Mouse (Mus musculus): ENCODE data around the gene Vstm2l. TPM values are rescaled to one million over a fixed set of nuclear protein-coding genes. Genes with fewer than 3 reads are reported as not detected.

Gene Vstm2l
- total RNA-seq (2021), result 100 to 1,000 TPM; 126 to 132 TPM
- long read RNA-seq, transcript Vstm2l-201 (4 exons, 1,363 nt), result major isoform, 105 of 114 reads
- long read RNA-seq, partial matches to known transcripts, result 7 of 114 reads
- long read RNA-seq, other reads (novel, unspliced or antisense), result 2 of 114 reads

DNA sequence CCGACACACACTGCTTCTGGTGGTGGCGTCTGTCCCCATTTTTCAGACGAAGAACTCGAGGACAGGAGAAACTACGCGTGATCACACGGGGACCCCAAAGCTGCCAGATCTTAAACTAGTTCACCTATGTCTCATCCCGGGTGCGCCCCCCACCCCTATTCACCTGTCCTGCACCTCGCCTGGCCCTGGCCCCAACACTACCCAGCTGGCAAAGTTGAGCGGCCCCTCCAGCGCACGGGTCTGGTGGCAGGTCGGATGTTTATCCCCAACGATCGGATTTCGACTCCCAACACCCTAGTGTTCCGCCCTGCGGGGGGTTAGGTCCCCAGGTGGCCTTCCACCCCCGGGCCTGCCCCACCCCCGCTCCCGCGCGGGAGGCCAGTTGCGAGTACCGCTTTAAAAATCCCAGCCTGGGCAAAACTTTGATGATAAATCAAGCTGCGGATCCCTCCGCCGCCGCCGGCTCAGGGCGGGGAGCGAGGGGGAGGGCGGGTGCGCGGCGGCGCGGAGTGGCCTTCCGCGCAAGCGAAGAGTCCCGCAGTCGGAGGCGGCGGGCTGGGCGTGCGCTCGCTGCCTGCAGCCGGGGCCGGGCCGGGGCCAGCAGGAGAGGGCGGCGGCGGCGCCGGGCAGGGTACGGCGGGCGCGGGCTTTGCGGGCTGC is at the start of gene Vstm2l:
Gene Vstm2l (plus strand): TSS at position 549 of the 660 bp plus-strand sequence.
- peak; percentile 58 to 80 for DNase-seq (ENCODE audit: low spot score in 2 of 2)

DNA sequence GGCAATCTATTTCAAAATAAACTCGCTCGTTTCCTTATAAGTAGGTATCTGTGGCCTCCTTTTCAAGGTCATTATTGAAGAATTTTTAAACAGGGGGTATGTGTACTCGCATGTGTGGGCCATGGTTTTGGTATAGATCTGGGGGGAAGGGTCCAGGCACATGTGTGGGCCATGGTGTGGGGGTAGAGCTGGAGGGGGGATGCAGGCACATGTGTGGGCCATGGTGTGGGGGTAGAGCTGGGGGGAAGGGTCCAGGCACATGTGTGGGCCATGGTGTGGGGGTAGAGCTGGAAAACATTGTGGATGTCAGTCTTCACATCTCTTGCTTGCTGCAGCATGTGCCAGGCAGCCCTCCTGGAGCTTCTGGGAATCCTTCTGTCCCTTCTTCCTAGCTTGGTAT is 47.3 kb upstream of the Vstm2l start:
- DNase-seq (ENCODE audit: low spot score in 2 of 2), result no peak

DNA sequence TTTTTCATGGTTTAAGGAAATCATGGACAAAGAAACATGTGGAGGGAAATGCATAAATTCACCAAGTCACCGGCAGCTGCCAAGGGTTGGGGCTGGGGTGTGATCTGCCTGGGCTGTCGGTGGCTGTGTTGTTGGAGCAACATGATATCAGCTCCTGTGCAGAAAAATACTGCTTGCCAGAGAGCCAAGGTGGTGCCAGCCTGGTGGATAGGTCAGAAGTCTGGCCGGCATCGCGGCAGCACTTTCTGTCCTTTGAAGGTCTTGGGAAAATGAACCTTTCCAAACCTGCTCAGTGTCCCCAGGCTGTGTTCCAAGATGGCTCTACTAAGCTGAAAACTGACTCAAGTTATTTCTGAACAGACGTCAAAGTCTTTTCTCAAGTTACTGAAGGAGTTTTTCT is 44.2 kb upstream of the Vstm2l start:
- DNase-seq (ENCODE audit: low spot score in 2 of 2), result no peak

DNA sequence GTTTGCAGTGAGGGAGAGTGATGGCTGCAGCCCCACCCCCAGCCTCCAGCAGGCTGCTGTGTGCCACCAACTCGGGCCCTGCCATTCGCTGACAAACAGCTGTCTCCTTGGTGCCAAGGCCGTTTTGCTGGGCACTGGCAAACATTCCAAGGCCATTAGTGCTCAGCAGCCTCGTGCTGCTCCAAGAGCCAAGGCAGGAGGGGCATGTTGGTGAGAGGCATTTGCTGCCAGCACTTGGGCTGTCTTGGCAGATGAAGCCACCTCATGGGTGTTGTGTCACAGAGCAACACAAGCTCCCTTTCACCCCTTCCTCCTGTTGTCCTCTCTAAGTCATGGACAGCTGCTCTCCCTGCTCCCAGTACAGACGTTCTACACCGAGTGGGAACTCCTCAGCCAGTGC is 41.2 kb upstream of the Vstm2l start:
- peak; percentile 28 to 60 for DNase-seq (ENCODE audit: low spot score in 2 of 2)

DNA sequence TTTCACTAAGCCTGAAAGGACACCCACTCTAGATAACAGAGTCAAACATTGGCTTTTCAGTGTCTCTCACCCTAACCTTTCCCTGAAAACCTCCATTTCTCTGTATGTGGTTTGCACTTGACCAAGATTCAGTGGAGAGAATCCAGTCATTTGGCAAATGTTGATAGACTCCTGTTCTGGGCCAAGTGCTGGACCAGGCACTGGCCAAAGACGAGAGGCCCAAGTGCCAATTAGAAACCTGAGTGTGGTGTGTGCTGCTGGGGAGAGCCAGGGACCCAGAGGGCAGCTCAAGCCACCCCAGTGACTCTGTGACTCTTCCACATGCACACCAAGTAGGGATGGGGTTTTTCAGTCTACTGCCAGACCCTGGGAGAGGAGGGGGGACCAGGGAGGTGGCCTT is 40.8 kb upstream of the Vstm2l start:
- no peak for DNase-seq (ENCODE audit: low spot score in 2 of 2)

DNA sequence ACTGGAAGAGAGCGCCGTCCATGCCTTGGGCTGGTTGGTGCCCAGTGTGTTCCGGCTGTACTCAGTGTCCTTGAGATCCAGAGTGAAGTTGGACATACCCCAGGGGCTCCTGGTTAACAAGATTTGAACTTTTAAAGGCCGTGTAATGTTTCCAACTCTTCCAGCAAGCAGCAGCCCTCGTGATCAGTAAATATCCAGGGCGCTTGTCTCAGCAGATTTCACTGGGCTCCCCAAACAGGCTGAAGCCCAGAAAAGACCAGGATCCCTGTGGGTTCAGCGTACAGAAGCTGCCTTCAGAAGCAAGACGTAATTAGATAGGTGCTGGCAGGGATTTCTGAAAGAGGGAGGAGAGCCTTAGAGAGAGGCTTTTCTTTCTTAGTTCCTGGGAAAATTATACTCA is 39.3 kb upstream of the Vstm2l start:
- DNase-seq (ENCODE audit: low spot score in 2 of 2), result peak in 1 of 2 experiments; percentile 24

DNA sequence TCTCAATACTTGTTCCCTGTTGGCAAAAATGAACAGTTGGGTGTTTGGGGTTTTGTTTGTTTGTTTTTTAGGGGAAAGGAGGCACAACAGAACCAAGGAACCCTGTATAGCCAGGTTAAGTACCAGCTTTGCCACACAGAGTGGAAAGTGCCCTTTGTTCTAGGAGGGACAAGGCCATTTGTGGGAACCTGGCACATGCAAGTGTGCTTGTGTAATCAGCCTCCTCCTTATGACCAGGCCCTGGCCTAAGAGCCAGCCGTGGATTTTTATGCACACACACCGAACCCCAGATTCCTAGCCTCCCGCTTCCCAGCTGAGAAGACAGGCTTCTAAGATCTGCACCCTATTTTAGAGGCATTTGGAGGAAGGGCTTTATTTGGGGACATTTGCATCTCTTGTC is 37.1 kb upstream of the Vstm2l start:
- DNase-seq (ENCODE audit: low spot score in 2 of 2), result no peak

DNA sequence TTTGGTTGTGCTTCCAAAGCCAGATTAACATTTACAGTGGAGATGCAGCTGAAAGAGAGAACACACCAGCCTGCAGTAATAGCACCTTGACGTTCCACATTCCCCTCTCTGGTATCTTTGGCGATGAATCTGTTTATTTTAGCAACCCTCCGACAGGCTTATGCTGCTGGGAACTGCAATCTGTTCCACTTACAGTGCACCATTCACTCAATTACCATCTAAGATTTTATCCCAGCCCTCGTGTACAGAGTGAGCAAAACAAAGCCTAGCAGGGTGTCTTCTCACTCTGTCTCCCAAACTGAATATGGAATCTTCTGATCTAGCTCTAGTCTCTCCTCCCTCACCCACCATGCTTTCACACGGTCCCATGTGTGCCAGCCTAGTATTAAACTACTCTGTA is 36.5 kb upstream of the Vstm2l start:
- DNase-seq (ENCODE audit: low spot score in 2 of 2), result peak; percentile 24 to 75

DNA sequence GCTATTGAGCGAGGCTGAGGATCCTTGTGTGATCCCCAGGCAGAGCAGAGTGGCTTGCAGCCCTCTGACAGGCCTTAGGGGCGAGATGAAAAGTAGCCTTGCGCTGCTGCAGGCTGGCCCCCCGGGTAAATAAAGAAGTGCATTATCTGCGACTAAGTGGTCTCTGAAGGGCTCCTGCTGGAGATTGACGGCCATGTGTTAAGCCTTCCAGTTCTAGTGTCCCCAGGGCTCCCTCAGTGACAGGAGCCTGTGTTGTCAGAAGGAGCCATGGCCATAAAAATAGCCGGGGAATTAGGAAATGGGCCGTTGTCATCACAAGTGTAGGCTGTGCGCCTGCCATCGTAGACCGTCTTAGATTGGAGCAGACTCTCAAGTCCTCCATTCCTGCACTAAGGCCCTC is 32.5 kb upstream of the Vstm2l start:
- no peak for DNase-seq (ENCODE audit: low spot score in 2 of 2)

DNA sequence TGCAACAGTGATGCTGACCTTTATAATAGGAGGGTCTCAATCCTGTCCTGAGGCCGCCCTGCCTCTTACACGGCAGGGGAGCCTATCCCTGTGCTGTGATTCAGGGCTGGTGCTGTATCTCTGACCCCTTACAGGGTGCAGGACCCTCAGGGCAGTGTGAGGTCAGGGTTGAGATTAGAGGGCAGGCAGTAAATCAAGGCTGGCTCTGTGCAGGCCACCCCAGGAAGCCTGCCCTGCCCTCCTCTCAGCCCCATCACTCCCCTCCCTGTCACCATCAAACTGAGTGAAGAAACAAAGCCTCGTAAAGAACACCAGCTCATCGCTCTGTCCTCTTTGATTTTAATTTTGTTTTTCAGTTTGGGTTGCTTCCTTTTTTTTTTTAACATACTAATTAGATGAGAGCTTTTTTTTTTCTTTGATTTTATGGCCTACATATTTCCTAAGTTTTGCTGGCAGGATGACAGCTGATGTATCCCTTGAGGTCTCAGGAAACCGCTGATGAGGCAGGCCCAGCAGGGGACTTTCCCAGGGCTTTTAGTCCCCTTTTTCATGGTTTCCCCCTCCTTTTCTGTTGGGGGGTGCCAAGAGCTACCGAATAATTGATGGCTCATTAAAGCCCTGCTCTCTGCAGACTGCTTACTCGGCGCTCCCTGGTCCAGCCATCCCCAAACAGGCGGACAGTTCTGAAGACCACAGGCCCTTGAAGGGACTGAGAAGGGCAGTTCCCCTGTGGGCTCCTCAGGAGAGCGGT is 27.0 kb upstream of the Vstm2l start:
- no peak for DNase-seq (ENCODE audit: low spot score in 2 of 2)

DNA sequence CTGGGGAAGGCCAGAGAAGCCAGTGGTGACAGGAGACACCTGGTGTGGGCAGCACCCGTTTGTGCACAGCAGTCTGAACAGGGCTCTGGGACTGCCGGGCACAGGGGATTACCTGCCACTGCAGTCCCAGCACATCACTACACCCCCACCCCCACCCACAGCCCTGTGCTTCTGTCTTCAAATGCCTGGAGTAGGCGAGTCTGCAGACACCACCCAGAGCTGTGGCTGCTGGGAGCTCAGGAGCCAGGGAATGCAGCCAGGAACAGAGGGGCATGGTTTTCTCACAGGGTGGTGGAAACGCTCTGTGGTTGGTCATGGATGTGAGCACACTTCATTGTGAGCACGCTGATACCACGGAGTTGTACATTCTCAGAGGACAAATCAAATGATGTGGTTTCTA is 23.3 kb upstream of the Vstm2l start:
- no peak for DNase-seq (ENCODE audit: low spot score in 2 of 2)

DNA sequence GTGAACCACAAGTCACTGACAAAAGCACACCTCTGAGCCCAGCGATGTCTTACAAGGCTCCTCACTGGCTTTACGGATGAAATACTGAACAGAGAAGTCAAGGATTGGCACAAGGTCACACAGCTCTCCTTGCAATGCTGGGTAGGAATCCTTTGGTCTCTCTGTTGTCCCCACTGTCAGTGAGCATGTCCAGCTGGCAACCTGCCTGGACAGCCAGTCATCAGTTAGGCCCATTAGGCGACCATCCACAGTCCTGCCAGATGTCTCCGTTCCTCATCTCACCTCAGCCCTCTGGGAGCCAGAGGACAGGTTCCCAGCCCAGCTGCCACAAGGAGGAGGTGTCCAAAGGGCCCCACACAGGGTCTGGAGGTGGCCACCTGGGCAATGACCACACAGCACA is 17.3 kb upstream of the Vstm2l start:
- DNase-seq (ENCODE audit: low spot score in 2 of 2), result no peak

DNA sequence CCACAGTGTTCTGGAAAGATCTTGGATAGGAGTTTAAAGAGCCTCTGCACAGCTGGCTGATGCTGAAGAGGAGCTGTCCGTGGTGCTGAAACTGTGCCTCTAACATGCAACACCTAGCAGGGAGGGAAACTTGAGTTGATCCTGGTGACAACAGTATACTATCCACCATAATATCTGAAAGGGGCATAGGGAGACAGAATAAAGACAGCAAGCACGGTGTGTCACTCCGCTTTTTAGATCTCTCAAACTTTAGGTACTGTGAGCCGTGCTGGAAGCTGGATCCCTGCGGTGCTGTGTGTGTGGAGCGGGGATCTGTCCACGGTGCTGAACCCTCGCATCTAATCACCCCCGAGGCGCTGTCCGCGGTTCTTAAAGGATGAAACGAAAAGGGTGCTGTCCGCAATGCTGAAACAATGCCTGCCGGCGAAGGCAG is 1.2 kb upstream of the Vstm2l start:
- peak in 1 of 2 experiments; percentile 50 for DNase-seq (ENCODE audit: low spot score in 2 of 2)

DNA sequence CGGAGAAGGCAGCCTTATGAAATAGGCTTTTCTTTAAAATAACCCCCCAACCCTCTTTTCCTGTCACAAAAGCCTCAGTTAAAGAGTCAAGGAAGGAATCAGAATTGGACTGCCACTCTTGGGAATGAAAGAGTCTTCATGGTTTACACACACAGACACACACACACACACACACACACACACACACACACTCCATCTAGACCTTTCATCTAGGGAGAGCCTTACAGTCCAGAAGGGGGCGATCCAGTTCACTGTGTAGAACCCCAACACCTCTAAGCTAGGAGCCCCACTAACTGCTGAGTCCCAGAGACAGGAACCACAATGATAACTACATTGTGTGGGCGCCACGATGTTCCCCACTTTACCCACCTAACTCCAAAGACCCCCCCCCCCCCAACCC is 748 bp upstream of the Vstm2l start:
- DNase-seq (ENCODE audit: low spot score in 2 of 2), result peak in 1 of 2 experiments; percentile 77

DNA sequence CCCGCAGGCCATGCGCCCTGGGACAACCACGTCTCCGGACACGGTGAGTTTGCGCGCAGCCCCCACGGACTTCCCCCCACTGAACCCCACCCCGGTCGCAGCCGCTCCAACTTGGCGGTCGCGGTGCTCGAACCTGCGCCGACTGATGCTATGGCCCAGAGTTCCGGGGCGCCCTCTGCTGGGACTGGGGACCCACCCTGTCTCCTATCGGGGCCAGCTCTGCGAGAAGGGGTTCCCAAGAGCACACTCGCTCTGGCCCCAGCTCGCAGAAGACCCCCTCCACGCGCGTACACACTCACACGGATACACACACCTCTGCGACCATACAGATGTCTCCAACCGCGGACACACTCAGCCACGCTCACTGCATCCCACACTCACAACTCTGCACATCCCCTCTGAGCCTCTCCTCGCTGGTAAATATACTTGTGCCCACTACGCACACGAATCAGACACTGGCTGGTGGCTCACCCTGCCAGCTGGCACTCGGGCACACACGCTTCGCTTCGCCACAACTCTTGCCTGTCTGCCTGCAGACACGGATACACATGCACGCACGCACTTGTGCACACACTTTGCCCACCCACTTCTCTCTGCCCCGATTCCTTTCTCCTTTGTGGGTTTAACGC is 550 bp downstream of the Vstm2l start:
- DNase-seq (ENCODE audit: low spot score in 2 of 2), result peak; percentile 40 to 53

DNA sequence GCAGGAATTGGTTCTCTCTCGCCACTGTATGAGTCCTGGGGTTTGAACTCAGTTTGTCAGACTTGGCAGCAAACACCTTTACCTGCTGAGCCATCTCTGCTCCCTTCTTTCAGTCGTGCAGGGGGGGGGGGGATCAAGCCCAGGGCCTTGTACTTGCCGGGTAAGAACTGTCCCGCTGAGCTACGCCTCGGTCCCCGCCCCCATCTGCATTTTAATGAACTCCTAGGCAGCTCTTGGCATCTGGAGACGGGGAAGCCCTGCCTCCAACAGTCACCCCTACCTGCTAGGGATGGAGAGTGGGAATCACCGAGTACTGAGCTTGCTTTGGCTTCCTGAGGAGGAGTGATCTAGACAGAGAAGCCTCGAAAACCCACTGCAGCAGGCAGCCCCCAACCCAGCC is 4.1 kb downstream of the Vstm2l start:
- DNase-seq (ENCODE audit: low spot score in 2 of 2), result no peak

DNA sequence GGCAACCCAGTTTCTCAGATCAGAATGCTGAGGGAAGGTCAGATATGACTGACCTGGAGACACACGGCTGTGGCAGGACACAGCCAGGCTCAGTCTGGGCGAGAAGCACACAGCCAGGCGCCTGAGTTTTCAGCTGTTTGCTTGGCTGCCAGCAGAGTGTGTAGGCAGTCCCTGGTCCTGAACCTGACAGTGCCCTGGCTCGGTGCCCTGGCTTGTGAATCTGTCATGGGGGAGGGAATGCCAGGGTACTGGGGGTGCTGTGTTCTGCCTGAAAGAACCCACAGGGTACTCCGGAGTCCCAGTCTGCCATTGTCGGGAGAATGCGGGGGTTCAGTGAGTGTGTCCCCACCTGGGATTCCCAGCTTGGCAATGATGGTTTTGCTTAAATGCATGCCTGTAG is 7.1 kb downstream of the Vstm2l start:
- DNase-seq (ENCODE audit: low spot score in 2 of 2), result peak in 1 of 2 experiments; percentile 69

DNA sequence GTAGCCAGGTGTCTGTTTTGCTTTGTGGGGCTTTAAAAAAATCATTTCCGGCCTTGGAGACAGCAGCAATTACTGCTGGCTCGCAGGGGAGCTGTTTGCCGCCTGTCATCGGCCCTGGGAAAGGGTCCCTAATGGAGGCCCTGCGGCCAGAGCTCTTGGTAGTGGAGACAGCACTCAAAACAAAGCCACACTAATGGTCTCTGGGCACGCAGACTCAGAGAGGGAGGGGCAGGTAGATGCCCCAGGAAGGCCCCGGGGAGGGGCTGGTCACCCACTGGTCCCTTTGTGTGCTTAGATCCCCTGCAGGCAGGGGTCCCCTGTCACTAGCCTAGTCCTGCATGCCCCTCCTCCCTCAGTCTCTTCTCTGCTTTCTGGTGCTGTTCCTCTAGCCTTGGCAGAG is 9.0 kb downstream of the Vstm2l start:
- DNase-seq (ENCODE audit: low spot score in 2 of 2), result no peak

DNA sequence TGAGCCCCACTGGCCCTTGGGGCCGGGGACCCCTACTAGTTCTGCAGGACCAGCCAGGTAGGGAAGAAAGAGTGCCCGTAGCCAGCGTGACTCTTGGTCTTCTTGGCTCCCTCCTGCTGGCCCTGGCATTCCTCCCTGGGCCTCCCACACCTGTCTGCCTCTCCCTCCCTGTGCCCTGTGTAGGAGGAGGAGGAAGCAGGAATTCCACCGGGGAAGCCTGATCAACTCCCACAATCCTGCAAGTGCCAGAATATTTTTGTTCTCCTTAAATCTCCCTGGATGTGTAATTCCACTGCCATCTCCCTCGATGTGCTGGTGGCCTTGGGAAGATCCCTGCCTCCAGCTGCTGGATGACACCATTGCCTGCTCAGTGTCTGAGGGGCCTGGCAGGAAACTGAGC is 10.1 kb downstream of the Vstm2l start:
- no peak for DNase-seq (ENCODE audit: low spot score in 2 of 2)

DNA sequence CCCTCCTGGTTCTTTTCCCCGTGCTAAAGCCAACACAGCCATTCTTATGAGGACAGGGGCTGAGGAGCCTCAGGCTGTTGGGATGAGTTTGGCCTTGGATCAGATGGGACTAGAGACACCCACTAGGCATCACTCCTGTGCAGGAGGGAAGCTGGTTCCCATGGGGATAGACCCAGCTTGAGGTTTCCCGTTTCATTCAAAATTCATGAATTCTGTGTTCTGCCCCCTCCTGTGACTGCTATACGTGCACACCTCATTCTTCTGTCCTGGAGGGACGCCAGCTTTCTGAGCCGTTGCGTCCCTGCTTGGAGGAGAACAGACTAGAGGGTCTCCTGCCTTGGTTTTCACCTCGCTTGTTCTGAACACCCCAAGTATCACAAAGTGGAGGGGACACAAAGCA is 12.0 kb downstream of the Vstm2l start:
- DNase-seq (ENCODE audit: low spot score in 2 of 2), result no peak

DNA sequence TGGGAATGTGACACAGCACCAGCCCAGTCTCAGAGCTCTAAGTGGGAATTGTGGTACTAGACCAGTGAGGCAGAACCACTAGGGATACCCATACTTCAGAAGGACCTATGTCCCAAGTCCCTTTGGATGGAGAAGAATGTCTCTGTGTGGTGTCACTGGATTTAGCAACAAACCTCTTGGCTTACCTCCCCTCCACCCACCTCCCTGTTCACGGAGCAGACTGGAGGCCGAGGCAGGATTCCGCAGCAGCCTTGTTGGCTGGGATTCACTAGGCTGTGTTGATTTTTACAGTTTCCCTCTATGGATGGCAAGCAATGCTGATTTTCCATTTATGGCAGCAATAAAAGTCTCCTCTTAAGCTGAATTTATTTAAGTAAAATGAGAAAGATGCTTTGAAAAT is 12.5 kb downstream of the Vstm2l start:
- peak in 1 of 2 experiments; percentile 45 for DNase-seq (ENCODE audit: low spot score in 2 of 2)

DNA sequence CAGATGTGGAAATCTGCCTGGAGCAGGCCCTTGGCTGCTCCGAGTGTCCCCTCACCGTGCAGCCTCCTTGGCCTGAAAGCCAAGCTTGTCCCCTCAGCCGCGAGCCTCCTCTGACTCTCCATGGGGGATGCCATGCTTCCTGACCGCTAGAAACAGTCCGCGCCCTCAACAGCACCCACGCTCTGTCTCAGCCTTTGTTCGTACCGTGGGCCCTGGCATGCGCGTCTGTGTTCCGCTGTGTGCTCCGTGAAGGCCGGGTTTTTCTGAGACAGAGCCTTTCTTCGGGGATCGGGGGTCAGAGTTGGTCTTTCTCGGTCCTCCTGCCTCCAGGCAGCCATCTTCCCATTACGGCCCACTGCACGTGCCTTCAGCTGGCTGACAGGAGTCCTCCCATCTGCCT is 12.9 kb downstream of the Vstm2l start:
- no peak for DNase-seq (ENCODE audit: low spot score in 2 of 2)
